Mouse (Mus musculus) gastrocnemius, adult 8-10 months (tissue): ENCODE measurements around the gene Ndufa11. TPM values are rescaled to one million over a fixed set of nuclear protein-coding genes. Genes with fewer than 3 reads are reported as not detected.
A peak's percentile ranks its signal among the peaks of the same experiment; 100 is the strongest.

ENCODE experiments used
- DNase-seq, 2 experiments: peaks; one replicate each; pipeline ENCODE4 v3.0.0; 2022; ENCODE audit warnings: low spot score in 2 of 2
- total RNA-seq, 4 experiments: library from RNA; stranded (reverse); gene quantifications; 2 replicates each; pipeline ENCODE4 v1.2.4; 2022

Gene Ndufa11
- total RNA-seq, result 100 to 1,000 TPM; 325 to 413 (median 358) TPM

DNA sequence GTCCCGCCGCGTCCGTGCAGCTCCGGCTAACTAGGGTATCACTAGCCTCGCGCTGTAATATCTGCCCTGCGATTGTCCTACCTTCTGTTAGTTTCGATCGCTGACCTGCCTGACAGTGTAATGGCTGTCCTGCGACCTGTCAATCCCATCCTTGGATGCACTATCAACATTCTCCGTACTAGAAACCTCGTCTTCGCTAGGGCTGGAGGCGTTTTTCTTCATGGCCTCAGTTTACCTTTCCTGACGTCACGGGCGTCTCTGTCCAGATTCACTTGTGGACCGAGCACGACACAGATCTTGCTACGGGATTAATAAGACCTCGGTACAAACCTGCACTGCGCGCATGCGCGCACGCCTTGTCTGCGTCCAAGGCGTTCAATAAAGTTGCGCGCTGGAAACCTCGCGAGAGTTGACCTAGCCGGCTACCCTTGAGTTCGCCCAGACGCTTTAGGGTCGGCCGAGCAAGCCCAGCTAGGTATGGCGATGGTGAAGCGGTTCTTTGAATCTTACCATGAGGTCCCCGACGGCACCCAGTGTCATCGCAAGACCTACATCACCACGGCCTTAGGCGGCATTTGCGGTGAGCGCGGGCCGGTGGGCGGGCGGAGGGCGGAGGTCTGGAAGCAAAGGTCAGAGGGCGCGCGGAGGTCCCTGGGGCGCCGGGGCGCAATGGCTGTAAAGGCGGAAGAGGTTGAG is at the start of gene Ndufa11, which contains the start of gene Vmac:
TSS of gene Ndufa11 (plus strand) at position 405 of the 696 bp plus-strand sequence.
TSS of gene Vmac (minus strand) at position 660 of the 696 bp plus-strand sequence.
- DNase-seq, result peak; percentile 87 to 92

DNA sequence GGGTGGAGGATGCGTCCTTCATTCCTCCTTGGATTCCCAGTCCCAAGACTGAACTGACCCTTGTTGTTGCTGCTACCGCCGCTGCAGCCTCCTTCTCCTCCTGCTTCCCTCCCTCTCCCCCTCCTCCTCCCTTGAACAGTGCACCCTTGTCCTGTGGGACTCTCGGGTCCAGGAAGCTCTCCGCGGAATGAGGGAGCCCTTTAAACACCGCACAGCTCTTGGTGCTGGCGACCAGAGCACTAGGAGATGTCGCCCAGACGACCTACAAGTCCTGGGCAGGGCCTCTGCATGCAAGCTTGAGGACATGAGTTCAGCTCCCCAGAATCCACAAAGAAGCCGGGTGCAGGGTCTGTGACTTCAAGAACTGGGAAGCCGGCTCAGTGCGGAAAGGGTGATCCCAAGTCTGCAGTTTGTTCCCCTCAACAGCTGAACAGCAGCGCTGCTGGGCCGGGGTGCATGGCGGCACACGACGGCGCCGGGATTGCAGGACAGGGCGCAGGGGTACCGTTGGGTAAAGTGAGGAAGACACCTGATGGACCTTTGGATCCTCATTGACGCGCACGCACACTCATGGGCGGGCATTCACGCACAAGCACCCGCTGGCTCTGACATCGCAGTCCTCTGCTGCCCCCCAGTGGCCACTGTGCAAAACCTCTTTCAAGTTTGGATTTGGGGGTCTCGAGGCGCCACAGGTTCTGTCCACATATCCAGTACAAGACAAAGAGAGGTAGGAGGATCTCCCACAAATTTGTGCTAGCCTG is 49.0 kb upstream of the Ndufa11 start:
- DNase-seq, result peak; percentile 12 to 48

DNA sequence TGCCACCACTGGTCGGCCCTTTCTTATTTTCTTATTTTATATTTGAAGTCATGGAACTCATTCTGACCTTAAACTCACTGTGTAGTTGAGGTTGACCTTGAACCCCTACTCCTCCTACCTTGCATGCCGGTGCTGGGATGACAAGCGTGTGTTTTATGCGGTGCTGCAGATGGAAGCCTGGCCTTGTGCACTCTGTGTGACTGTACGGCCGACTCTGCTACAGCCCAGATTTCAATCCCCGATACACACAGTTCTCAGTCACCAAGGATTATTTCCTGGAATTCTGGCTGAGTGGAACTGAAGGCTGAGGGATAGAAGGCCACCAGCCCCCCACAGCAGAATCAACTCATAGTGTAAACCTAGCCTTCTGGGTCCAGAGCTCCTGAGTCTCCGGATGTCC is 47.8 kb upstream of the Ndufa11 start:
- DNase-seq, result no peak

DNA sequence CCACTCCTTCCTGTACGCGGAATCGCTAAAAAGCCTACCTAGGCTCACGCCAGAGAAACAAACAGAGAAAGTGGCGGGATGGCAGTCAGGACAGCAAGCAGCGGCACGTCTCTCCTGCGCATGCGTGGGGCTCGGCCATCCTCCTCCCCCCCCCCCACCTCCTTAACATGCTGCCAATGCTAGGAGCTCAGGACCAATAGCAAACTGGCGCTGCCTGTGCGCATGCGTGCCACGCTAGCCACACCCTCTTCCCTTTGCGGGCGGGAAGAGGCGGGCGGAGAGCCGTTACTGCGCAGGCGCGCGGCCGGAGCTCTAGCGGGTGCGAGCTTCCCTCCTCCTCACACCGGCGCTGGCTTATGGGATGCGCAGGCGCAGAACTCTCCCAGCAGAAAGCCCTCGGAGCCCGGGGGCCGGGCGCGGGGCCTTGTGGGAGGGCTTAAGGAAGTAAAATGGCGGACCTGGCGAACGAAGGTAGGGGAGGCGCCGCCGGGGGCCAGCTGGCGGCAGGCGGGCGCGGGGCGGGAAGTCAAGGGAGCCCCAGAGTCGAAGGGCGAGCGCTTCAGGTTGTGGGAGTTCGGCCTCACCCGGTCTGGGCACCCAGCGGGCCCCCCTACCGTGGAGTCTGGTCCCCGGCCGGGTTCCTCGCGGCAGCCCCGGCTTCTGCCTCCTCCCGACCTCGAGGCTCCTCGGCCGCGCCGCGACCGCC is 44.5 kb upstream of the Ndufa11 start, which contains the start of gene Ranbp3:
TSS of gene Ranbp3 (plus strand) at position 354 of the 706 bp plus-strand sequence.
- DNase-seq, result peak; percentile 98 to 100

DNA sequence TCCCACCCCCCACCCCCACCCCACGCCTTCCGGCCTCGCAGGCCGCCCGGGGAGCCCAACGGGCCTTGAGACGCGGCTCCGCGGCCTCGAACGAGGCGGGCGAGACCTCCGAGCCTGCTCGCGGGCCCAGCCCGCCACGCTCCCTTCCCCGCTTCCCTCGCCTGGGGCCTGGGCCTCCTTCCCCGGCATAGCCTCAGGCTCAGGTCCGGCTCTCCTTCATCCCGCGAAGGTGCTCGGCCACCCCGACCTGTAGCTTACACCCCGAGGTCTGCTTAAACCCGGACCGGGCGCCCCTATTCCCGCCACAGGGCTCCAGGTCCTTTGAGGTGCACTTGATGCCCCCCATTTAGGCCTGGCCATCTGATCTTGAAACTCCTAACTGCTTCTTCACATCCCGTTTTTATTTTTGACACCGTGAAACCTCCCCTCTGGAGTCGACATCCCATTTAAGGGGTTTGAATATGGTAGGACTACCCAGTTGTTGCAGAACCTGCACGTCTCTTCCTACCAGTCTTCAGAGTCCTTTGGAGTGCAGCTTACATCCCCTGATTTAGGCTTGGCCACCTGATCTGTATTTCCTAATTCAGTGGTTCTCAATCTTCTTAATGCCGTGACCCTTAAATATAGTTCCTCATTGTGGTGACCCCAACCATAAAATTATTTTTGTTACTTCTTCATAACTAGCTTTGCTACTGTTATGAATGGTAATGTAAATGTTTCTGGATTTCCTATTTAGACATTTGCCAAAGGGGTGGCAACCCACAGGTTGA is 43.7 kb upstream of the Ndufa11 start:
- no peak for DNase-seq

DNA sequence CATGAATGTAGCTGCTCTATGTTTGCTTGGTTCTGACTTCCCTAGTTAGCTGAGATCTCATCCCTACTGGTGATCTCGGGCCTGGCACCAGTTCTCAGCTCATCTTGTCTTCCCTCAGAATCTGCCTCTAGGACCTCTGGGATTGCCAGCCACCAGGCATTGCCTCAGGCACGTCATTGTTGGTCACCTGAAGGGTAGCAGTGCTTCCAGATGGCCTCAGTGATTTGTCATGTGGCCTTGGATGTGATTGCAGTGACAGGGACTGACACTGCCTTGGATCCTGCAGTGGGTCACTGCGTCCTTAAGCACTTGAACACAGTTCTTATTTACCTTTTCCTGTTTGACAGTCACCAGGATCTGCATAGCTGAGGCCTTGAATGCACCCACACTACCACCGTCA is 35.8 kb upstream of the Ndufa11 start:
- no peak for DNase-seq

DNA sequence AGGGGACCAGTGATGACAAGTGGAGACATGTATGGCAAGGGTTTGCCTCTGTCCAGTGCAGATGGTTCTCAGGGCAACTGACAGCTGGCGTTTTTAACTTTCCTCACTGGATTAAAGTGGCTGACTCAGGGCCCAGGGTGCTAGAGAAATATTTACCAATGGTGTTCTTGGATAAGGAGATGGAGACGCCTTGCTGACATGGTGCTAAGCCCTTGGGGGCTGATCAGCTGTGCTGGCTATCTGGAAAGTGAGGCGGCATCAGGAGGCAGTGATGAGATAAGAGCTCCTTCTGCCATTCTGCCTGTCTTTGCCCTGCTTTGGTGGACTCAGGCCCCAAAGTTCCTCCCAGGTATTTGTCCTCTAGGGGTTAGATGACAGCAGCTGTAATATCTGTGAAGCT is 34.7 kb upstream of the Ndufa11 start:
- DNase-seq, result no peak

DNA sequence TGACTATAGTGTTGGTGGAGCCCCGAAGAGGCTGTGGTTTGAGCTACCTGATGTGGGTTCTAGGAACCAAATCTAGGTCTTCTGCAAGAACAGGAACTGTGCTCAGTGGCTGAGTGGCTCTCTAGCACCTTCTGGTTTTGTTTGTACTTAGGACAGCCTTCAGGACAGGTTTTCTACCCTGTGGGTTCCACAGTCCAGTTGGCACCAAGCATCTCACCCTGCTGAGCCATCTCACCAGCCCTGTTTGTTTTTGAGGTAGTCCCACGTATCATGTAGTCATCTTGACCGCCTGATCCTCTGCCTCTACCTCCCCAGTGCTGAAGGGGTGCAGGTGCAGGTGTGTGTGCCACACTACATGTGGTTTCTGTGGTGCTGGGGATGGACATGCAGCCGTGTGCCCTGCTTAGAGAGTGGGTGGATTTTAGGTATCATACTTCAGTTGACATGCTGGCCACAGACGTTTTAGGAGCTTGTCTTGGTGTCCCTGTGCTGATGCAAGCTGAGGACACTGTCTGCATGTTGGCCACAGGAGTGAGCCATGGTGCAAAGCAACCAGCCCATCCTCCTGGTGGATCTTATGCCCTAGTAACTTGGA is 33.9 kb upstream of the Ndufa11 start:
- no peak for DNase-seq

DNA sequence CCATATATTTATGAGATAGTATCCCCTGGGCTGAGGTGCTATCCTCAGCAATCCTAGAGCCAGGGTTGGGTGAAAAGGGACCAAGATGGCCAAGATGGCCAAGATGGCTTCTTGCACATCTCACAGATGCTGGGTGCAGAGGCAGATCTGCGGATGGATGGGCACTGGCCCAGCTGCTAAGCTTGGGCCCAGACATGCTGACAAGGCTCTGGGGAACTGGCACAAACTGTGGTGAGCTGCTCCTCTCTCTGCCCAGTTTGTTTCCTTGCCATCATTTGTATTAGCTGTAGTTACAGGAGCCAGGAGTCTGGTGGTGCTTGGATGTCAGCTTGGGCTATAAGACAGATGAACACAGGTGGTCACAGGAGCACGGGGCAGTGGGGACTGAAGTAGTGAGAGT is 32.9 kb upstream of the Ndufa11 start:
- DNase-seq, result peak; percentile 23 to 40

DNA sequence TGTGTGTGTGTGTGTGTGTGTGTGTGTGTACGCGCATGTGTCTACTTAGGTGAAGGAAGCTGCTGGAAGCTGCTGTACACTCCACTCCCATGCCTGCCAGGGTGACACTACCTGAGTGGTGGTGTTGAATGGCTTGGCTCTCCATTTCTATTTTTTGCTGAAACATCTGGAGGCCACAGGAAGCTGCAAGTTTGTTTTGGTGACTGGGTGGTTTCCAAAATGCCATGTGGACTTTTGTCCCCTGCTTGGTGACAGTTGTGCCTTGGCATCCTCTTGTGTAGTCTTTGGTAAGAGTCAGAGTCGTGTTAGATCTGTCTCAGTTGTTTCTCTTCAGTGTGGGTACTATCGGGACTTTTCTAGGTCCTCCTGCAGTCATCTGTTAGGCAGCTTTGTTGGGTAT is 30.8 kb upstream of the Ndufa11 start:
- DNase-seq, result no peak

DNA sequence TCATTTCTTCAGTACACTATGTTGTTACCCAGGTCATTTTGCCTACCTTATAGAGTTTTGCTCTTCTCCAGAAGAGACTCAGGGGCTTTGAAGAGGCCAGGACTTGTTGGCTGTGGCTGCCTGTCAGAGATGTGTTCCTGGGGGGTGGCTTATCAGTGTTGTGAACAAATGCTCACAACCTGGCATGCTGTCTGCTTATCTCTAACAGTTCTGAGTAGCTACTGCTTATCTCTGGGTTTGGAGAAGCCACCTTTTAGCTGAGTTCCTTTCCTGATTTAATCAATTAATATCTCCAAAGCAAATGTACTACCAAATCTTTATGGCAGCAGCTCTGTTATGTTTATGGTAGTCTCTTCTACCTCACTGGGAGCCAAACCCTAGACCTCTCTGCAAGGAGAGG is 29.5 kb upstream of the Ndufa11 start:
- no peak for DNase-seq

DNA sequence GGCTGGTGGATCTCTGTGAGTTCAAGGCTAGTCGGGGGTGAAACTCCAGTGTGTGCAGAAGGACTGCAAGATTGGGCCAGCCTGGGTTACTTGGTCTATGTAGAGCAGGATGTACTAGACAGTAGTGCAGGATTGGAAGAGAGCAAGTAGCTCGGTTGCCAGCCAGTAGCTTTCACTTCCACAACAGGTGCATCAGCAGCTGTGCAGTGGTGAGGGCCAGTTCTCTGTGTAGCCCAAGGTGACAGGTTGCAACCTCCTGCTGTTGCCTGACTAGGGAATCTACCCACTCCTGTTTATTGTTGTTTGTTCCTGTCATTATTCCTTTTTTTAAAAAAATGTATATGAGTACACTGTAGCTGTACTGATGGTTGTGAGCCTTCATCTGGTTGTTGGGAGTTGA is 28.9 kb upstream of the Ndufa11 start:
- no peak for DNase-seq

DNA sequence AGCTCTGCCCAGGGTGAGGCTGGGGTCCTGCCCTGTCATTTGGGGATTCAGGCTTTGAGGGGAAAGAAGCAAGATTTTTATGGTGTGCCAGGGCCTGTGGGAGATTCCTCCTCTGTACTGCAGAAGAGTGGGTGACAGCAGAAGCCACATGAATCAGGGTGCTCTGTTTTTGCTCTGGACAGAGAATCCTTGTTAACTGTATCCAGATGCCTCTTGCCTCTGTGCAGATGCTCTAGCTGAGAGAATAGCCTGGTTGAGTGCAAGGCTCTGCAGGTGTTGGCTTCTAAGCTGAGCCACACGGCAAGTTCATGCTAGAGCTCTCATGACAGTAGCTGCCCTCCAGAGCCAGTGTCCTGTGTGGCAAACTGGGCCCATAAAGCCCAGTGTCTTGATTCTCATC is 24.2 kb upstream of the Ndufa11 start:
- DNase-seq, result no peak

DNA sequence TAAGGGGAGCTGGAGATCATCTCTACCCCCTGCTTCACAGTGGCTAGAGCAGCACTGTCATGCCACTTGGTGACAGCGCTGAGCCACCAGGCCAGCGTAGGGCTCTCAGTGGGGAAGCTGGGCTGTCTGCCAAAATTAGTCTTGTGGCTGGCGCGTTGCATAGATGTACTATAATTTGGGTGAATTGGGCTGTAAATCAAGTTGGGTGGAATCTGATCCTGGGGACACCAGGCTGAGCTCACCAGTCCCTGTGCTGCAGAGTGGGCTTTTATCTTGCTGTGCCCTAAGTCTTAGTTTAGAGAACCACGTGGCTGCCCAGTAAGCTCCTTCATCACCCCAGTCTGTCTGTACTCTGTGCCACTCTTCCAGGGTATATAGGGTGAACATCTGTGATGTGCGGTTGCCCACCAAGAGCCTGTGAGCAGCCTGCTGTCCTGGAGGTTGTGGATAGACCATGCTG is 23.7 kb upstream of the Ndufa11 start:
- DNase-seq, result peak; percentile 61 to 69

DNA sequence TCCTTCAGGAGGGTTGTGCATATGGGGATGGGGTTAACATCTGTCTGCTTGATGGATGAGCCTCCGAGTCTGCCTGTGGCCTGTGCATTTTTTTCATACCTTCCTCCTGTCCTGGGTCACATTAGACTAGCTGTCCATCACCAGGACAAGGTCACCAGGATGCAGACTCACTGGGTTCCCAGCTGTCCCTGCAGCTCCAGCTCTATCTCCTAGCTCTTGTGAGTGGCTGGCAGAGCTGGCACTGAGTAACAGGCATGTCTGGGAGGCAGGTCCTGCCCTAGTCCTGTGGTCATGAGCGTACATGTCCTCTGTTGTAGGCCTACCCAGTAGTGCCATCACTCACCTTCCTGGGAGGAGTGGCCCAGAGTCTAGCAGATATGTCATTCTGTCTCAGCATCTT is 17.1 kb upstream of the Ndufa11 start:
- no peak for DNase-seq

DNA sequence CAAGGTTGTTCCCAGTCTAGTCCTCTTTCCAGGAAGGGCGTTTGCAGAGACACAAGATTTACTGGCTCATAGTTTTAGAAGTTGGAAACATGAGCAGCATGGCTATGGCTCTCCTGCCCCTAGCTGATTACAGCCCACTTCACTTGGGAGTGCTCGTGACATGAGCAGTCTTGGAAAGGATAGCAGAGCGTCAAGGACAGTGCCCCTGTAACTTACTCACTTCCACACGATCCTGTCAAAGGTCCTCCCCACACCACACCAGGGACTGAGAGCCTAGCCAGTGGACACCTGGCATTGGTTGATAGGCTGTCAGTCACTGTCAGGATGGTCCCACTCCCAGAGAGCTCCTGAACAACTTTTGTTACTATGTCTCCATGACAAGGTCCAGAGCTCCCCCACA is 14.5 kb upstream of the Ndufa11 start:
- DNase-seq, result no peak

DNA sequence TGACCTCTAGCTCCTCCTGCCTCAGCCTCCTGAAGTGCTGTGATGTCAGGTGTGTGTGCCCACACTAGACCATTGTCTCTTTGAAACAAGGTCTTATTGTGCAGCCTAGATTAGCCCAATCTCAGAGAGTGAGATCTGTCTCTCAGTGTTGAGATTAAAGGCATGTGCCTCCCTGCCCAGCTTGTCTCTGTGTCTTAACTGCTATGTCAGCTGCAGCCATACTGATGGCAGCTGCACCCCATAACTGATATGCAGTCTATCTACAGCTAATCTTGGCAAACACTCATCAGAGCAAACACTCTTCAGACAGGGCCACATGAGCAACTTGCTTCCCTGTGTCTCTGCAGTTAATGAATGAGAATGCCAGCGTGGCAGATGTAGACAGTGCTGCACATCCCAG is 11.1 kb upstream of the Ndufa11 start:
- no peak for DNase-seq

DNA sequence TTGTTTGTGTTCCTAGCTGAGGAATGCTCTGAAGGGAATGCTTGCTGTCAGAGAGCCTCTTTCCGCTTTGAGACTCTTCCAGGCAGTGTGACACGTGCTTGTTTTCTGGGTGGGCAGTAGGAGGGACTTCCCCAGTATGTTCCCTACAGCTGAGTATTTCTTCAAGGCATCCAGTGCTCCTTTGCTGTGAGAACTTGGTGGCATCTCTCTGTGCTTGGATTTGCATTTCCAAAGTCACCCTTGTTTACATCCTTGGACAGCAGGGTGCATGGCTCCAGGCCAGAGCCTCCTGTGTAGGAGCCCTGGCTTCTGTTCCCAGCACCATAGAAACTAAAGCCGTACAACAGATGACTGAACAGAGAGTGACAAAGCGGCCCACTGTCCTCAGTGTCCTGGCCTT is 8.9 kb upstream of the Ndufa11 start:
- no peak for DNase-seq

DNA sequence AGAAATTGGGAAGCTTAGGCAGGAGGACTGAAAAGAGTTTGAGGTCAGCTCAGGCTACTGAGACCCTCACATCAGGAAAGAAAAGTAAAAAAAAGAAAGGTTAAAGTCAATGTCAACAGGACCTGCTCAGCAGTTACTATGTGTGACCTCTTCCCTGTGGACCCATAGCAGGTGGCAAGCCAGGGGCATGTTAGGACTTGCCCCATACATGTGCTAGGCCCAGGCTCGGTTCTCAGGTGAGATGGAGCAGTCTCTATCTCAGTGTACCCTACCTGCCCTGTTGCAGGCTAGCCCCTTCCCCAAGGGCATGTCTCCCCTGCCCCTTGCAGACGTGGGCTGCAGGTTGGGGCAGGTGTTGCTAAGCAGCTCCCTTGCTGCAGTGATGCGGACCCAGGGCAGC is 7.9 kb upstream of the Ndufa11 start:
- no peak for DNase-seq

DNA sequence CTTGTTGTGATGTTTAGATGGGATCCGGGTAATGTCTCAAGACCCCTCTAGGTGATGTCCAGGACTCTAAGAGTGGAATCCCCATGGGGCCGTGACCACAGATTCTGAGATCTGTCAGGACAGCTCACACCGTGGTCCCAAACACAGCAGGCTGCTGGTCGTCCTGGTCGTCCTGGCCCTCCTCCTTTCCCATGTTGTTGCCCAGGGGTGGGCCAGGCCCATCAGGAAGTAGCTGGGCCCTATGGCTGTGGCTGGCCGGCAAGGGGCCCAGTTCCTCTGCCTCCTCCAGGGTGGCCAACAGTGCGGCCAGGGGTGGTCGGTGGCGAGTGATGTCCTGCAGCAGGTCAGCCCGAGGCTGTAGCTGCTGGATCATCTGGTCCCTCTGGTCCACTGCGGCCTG is 2.2 kb upstream of the Ndufa11 start:
- DNase-seq, result no peak
